Mouse (Mus musculus) brain, adult 2 months (tissue): Measurements from ENCODE around the gene Kcnd2.

Source experiments
- DNase-seq: peaks from one replicate; pipeline ENCODE4 v3.0.0; 2011; ENCODE audit warnings: low read depth, low spot score

The Kcnd2 gene

GRCm38 (mm10) chr6:21418246-21418645, 202.9 kb downstream of the Kcnd2 start:
- peak; percentile 83 for DNase-seq

- DNase-seq = peak; percentile 70
Measured at GRCm38 (mm10) chr6:21424202-21424785, 209.0 kb downstream of the Kcnd2 start.

DNA sequence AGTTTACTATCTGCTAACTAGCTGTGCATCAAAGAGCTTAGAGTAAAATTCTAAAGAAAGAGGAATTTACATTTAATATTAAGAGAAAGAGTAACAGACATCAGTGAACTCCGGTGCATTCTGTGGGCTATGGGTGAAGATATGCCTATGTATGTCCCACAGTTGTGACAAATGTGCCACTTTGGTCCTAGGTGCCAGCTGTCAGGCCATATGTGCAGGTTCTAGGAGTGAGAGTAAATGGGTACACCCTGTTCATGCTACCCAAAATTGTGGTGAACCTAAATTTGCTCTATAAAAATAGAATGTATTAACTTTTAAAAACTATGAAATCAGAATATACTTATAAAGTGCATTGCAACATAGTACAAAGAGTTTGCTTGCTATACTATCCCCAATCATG, 215.8 kb downstream of the Kcnd2 start:
- peak; percentile 73 for DNase-seq

- DNase-seq = no peak
Measured at GRCm38 (mm10) chr6:21464719-21465118, 249.4 kb downstream of the Kcnd2 start.

DNA sequence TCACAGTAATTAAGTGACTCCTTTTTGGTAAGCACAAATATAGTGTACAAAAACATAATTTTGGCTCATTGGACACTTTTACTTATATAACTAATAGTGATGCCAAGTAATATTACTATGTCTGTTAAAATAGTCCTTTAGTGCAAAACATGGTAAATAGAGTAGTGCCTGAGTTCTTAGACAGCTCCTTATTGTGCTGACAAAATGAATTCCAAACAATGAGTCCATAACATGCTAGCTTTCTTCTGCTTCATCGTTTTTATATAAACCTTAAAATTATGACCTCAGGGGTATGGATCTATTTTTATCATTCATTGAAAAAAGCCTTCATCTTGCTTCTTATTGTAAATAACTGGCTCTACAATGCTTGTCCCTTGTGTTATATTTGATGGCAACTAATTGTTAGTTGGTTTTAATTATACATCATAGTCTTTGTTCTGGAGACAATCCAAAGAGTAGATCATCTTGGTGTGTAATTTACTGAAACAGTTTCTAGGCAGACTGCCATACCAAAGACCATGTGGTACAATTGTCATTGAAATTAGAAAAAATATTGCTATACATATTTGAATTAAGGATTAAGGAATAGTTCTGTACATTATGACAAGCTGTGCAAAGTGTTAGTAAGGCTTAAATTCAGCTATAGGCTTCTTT, 256.7 kb downstream of the Kcnd2 start:
- DNase-seq = peak; percentile 72

GRCm38 (mm10) chr6:21482714-21483113, 267.4 kb downstream of the Kcnd2 start:
- DNase-seq = no peak

DNA sequence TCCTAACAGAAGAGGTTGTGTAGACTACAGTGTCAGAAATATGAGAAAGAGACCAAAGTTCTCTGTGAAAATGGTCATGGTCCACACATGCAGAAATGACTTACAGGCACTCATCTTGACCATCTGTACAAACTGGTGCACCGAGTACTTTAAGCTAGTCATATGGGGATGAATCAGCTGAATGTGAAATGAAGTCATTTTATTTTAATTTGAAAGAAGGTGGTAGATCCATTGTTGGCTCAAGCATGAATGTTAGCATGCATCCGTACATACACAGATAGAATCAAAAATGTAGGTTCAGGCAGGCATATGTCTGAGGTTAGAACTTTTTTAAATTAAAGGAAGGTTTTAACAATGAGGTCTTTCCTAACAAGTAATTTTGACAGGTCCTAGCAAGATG, 273.2 kb downstream of the Kcnd2 start:
- peak; percentile 49 for DNase-seq

DNA sequence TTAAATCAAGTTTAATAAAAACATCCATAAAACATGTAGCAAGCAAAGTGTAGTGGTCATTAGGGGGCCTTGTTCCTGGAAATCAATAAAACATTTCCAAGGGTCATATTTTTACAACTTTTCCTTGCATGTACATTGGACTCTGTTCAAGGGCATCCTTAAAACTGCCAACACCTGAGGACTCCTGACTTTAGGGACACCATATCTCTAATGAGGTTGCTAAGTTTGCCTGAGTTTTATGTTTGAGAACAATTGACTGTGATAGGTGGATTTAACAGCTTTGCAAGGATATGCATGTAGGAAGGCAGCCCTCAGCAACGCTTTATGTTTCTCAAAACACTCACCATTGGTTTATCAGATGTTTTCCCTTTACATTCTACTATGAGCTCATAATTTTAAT, 287.6 kb downstream of the Kcnd2 start:
- DNase-seq = no peak

- DNase-seq = peak; percentile 78
Measured at GRCm38 (mm10) chr6:21510621-21511239, 295.4 kb downstream of the Kcnd2 start.

GRCm38 (mm10) chr6:21520351-21520750, 305.0 kb downstream of the Kcnd2 start:
- peak; percentile 68 for DNase-seq

DNA sequence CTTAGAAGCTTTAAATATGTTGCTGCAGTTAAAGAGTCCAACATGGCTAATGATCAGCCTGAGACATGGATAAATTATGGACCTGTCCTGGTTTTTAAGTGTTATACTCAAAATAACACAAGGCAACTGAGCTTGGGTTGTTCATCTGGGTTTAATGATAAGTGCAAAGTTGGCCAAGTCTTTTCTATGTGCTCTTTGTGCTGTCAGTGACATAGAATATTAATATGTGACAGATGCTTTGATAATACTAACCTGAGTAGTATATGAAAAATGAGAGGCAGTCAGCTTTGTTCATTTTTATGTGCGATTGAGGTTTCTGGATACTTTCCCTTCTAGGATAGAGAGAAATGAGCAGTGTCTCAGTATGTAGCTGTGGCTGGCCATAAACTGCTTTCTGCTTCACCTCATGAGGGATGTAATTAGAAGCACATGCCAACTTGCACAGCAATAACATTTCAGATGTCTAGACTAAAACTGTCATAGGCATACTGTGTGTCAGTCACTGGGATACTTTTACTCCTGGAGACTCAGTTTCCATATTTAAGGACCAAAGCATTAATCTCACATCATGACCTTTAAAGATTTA, 312.3 kb downstream of the Kcnd2 start:
- no peak for DNase-seq

DNA sequence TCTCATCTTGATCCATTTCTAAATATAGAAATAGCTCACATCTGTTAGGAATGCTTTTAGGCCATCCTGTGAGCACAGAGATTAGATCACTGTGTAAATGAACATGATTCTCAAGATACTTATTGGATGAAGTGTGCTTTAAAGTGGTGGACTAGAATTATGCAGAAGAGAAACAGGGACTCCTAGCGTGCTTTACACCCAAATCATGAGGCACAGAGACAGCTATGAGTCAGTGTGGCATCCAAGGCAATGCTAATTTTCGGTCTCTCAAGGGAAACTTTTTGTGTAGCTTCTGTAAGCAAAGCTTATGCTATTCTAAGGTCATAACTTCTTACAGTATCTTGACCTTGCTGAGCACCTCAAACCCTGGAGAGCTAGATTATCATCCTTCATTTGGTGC, 318.7 kb downstream of the Kcnd2 start:
- DNase-seq = peak; percentile 80

GRCm38 (mm10) chr6:21534820-21535219, 319.5 kb downstream of the Kcnd2 start:
- DNase-seq = peak; percentile 57

GRCm38 (mm10) chr6:21551501-21551900, 336.2 kb downstream of the Kcnd2 start:
- peak; percentile 92 for DNase-seq

DNA sequence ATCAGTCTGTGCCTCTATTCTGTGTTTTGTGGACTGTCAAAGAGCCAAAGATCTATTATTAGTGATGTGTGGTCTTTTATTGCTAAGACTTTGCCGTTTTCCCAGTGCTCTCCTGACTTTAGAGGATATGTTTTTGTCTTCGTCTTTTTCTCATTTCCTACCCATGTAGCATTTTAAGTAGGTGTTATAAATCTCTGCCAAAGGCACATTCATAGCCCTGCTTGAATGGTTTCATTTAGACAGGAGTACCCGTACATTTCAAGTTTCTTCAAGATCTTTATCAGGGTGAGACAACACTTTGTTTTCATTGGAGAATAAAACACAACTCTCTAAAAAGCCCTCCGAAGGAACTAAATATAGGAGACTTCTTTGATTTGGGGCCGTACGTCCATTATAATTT, 355.7 kb downstream of the Kcnd2 start:
- DNase-seq = no peak

DNA sequence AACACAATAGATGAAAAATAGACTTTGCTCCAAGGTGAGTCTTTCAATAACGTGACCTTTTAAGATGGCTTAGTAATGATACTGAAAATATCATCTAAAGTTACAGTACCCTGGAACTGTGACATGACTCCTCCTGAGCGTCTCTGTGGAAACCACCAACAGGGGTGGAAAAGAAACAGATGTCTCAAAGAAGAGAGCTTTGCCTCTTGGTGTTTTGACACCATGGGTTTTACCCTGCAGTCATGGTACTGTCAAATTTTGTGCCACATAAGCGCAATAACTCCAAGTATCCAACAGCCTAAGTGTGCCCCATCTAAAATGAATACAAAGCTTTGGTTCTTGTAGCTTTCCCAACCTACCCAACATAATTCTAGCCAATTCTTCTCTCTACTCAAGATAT, 374.9 kb downstream of the Kcnd2 start:
- peak; percentile 51 for DNase-seq

- peak; percentile 30 for DNase-seq
Measured at GRCm38 (mm10) chr6:21597424-21597823, 382.1 kb downstream of the Kcnd2 start.

DNA sequence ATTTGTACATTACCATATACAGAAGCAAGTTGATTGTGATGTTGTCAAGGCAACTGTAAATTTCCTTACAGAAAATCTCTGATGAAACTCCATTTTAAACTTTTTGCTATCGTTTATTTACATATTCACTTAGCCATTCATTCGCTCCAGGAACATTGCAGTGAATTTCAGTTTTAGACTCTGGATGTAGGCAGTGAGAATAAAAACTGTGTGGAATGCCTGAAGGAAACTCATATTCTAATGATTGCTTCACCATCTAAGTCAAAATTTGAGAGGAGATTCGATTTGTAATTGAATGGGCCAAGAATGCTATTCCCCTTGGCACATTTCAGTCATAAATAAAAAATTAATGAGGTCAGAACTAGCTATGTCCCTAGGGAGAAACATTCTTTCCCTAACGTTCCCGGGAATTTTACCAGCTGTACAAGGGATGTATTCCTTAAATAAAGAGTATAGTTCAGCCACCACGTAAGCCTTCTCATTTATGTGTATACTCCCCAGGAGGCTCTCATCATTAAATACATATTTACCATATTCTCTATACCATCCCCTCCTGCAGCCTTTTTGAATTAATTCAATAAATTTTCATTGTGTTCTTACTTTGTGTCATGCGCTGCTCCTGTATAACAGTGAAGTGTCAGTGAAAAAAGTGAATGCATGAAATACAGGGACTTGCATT, 394.2 kb downstream of the Kcnd2 start:
- DNase-seq = peak; percentile 21

GRCm38 (mm10) chr6:21629989-21630388, 414.7 kb downstream of the Kcnd2 start:
- DNase-seq = no peak

GRCm38 (mm10) chr6:21655681-21656080, 440.4 kb downstream of the Kcnd2 start:
- peak; percentile 58 for DNase-seq

DNA sequence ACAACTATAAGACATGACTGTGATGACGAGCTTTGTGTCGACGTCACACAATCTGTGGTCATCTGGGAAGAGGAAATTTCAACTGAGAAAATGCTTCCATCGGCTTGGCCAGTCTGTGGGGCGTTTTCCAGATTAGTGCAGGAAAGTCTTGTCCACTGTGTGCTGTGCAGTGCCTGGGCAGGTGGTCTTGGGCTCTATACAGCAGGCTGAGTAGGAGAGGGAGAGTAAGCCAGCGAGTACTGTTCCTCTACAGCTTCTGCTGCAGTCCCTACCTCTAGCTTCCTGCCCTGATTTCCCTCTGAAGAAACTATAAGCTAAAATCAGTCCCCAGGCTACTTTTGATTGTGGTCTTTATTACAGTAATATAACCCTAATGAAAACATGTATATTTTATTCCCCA, 448.8 kb downstream of the Kcnd2 start:
- DNase-seq = peak; percentile 24

- DNase-seq = no peak
Measured at GRCm38 (mm10) chr6:21664638-21665037, 449.3 kb downstream of the Kcnd2 start.
